Mouse (Mus musculus) cerebellum, adult 8-10 months (tissue): ENCODE data around the gene Syce1l.

ENCODE experiments used
- DNase-seq: peaks from one replicate; pipeline ENCODE4 v3.0.0; 2022

Syce1l gene

GRCm38 (mm10) chr8:113674611-113675010 lies 31.6 kb downstream of the Syce1l start:
- no peak for DNase-seq

GRCm38 (mm10) chr8:113675281-113675680 lies 32.3 kb downstream of the Syce1l start:
- no peak for DNase-seq

GRCm38 (mm10) chr8:113676811-113677210 lies 33.8 kb downstream of the Syce1l start:
- no peak for DNase-seq

GRCm38 (mm10) chr8:113679361-113679760 lies 36.3 kb downstream of the Syce1l start:
- DNase-seq = no peak

GRCm38 (mm10) chr8:113687889-113688542 lies 45.0 kb downstream of the Syce1l start:
- no peak for DNase-seq

- no peak for DNase-seq
Observed at GRCm38 (mm10) chr8:113688543-113688915, 45.5 kb downstream of the Syce1l start.

- peak; percentile 17 for DNase-seq
Observed at GRCm38 (mm10) chr8:113691622-113692343, 48.8 kb downstream of the Syce1l start.

GRCm38 (mm10) chr8:113704968-113705367 lies 62.0 kb downstream of the Syce1l start:
- DNase-seq = no peak
